Mouse (Mus musculus) MEL (cell line): Measurements from ENCODE around the gene Prpsap1. TPM values are rescaled to one million over a fixed set of nuclear protein-coding genes. Genes with fewer than 3 reads are reported as not detected.
A peak's percentile ranks its signal among the peaks of the same experiment; 100 is the strongest.

Source experiments
- DNase-seq: peaks from one replicate; pipeline ENCODE4 v3.0.0; 2011; ENCODE audit warnings: low read depth, low spot score
- H3K27ac ChIP-seq: 2 replicates; pipeline ENCODE4 v1.5.1; 2012; ENCODE audit warnings: low read depth, mild to moderate bottlenecking, control low read depth, low read length, moderate library complexity; ENCODE audit not compliant: control insufficient read depth
- H3K27me3 ChIP-seq, 2 experiments: fragments of 150-350 bp in 1 of 2; sonication (generic) in 1 of 2; 2 replicates each; pipeline ENCODE4 v1.6.1; 2012; ENCODE audit warnings: low read length in 2 of 2, mild to moderate bottlenecking in 2 of 2, improper control_type of control experiment in 1 of 2, moderate library complexity in 1 of 2; ENCODE audit not compliant: insufficient read depth in 2 of 2, control insufficient read depth in 1 of 2
- H3K36me3 ChIP-seq, 2 experiments: 2 replicates each; pipeline ENCODE4 v1.6.1; 2012 to 2014; ENCODE audit warnings: low read length in 2 of 2, improper control_type of control experiment in 1 of 2, inconsistent platforms in 1 of 2, mild to moderate bottlenecking in 1 of 2; ENCODE audit not compliant: insufficient read depth in 2 of 2, control insufficient read depth in 1 of 2
- H3K4me1 ChIP-seq, 2 experiments: fragments of 150-350 bp in 1 of 2; sonication (generic) in 1 of 2; 2 replicates each; pipeline ENCODE4 v1.6.1; 2012; ENCODE audit warnings: low read length in 2 of 2, improper control_type of control experiment in 1 of 2, mild to moderate bottlenecking in 1 of 2; ENCODE audit not compliant: insufficient read depth in 2 of 2, control insufficient read depth in 1 of 2
- H3K4me3 ChIP-seq, 2 experiments: fragments of 150-350 bp in 1 of 2; sonication (generic) in 1 of 2; 2 replicates each; pipeline ENCODE4 v1.5.1; 2012; ENCODE audit warnings: low read depth in 2 of 2, low read length in 2 of 2, mild to moderate bottlenecking in 2 of 2, moderate library complexity in 2 of 2, control low read depth in 1 of 2, improper control_type of control experiment in 1 of 2; ENCODE audit not compliant: control insufficient read depth in 1 of 2, insufficient read depth in 1 of 2
- H3K79me2 ChIP-seq: 2 replicates; pipeline ENCODE4 v1.6.1; 2012; ENCODE audit warnings: mild to moderate bottlenecking, low read length, moderate library complexity; ENCODE audit not compliant: control insufficient read depth, poor library complexity, insufficient read depth
- H3K9ac ChIP-seq: 2 replicates; pipeline ENCODE4 v1.6.1; 2012; ENCODE audit warnings: low read depth, mild to moderate bottlenecking, control low read depth, low read length, moderate library complexity; ENCODE audit not compliant: control insufficient read depth, poor library complexity, severe bottlenecking
- H3K9me3 ChIP-seq: fragments of 150-350 bp; sonication (generic); replicated peaks from 2 replicates; pipeline ENCODE4 v1.6.1; 2012; ENCODE audit warnings: mild to moderate bottlenecking, low read length, improper control_type of control experiment, moderate library complexity; ENCODE audit not compliant: insufficient read depth
- BHLHE40 ChIP-seq: IDR thresholded peaks from 2 replicates; pipeline ENCODE4 v1.6.1; 2012; ENCODE audit warnings: low read depth, mild to moderate bottlenecking, inconsistent platforms, low read length, improper control_type of control experiment, borderline replicate concordance
- CHD2 ChIP-seq: IDR thresholded peaks from 2 replicates; pipeline ENCODE4 v1.6.1; 2011; ENCODE audit warnings: low read length, improper control_type of control experiment
- CTCF ChIP-seq, 3 experiments: IDR thresholded peaks in 2 of 3; conservative IDR thresholded peaks in 1 of 3; 2 replicates each; pipeline ENCODE4 v1.5.1; 2011 to 2012; ENCODE audit warnings: low read length in 3 of 3, low read depth in 2 of 3, mild to moderate bottlenecking in 2 of 3, improper control_type of control experiment in 1 of 3, inconsistent platforms in 1 of 3, mixed read lengths in 1 of 3, moderate library complexity in 1 of 3; ENCODE audit not compliant: control insufficient read depth in 1 of 3, insufficient read depth in 1 of 3, poor library complexity in 1 of 3, severe bottlenecking in 1 of 3
- E2F4 ChIP-seq: IDR thresholded peaks from 2 replicates; pipeline ENCODE4 v1.6.1; 2011; ENCODE audit warnings: low read depth, low read length, improper control_type of control experiment, borderline replicate concordance
- ELF1 ChIP-seq: IDR thresholded peaks from 2 replicates; pipeline ENCODE4 v1.6.1; 2014; ENCODE audit warnings: low read depth, mild to moderate bottlenecking, inconsistent platforms, low read length, improper control_type of control experiment, moderate library complexity
- EP300 ChIP-seq, 2 experiments: IDR thresholded peaks; 2 replicates each; pipeline ENCODE4 v1.6.1; 2011; ENCODE audit warnings: improper control_type of control experiment in 2 of 2, low read length in 2 of 2, low read depth in 1 of 2, mild to moderate bottlenecking in 1 of 2
- GABPA ChIP-seq: IDR thresholded peaks from 2 replicates; pipeline ENCODE4 v1.6.1; 2012; ENCODE audit warnings: low read depth, mild to moderate bottlenecking, inconsistent platforms, low read length, improper control_type of control experiment, moderate library complexity
- GATA1 ChIP-seq: IDR thresholded peaks from 2 replicates; pipeline ENCODE4 v1.6.1; 2011; ENCODE audit warnings: low read depth, low read length, improper control_type of control experiment
- JUND ChIP-seq: IDR thresholded peaks from 2 replicates; pipeline ENCODE4 v1.6.1; 2011; ENCODE audit warnings: low read depth, mild to moderate bottlenecking, improper control_type of control experiment, low read length
- KAT2A ChIP-seq: conservative IDR thresholded peaks from 2 replicates; pipeline ENCODE4 v1.6.1; 2012; ENCODE audit warnings: low read depth, low read length, improper control_type of control experiment, inconsistent platforms
- MAFK ChIP-seq: IDR thresholded peaks from 2 replicates; pipeline ENCODE4 v1.6.1; 2011; ENCODE audit warnings: low read depth, mild to moderate bottlenecking, low read length, improper control_type of control experiment, borderline replicate concordance
- MAX ChIP-seq: IDR thresholded peaks from 2 replicates; pipeline ENCODE4 v1.6.1; 2011; ENCODE audit warnings: low read length, improper control_type of control experiment
- MAZ ChIP-seq: IDR thresholded peaks from 2 replicates; pipeline ENCODE4 v1.6.1; 2012; ENCODE audit warnings: low read depth, mild to moderate bottlenecking, inconsistent platforms, low read length, improper control_type of control experiment
- MEF2A ChIP-seq: IDR thresholded peaks from 2 replicates; pipeline ENCODE4 v1.6.1; 2014; ENCODE audit warnings: low read depth, mild to moderate bottlenecking, inconsistent platforms, low read length, improper control_type of control experiment; ENCODE audit not compliant: poor library complexity, insufficient replicate concordance, severe bottlenecking; ENCODE audit errors: extremely low read depth
- MXI1 ChIP-seq: IDR thresholded peaks from 2 replicates; pipeline ENCODE4 v1.6.1; 2011; ENCODE audit warnings: mild to moderate bottlenecking, low read depth, low read length, improper control_type of control experiment
- MYB ChIP-seq: IDR thresholded peaks from 2 replicates; pipeline ENCODE4 v1.6.1; 2011; ENCODE audit warnings: mild to moderate bottlenecking, low read depth, low read length, improper control_type of control experiment
- NELFE ChIP-seq: IDR thresholded peaks from 2 replicates; pipeline ENCODE4 v1.6.1; 2011; ENCODE audit warnings: low read depth, low read length, improper control_type of control experiment
- NRF1 ChIP-seq: IDR thresholded peaks from 2 replicates; pipeline ENCODE4 v1.6.1; 2014; ENCODE audit warnings: low read depth, mild to moderate bottlenecking, inconsistent platforms, low read length, improper control_type of control experiment, moderate library complexity; ENCODE audit not compliant: poor library complexity, insufficient read depth, severe bottlenecking
- POLR2A ChIP-seq, 2 experiments: IDR thresholded peaks; 2 replicates each; pipeline ENCODE4 v1.6.1; 2011 to 2012; ENCODE audit warnings: low read length in 2 of 2, mild to moderate bottlenecking in 2 of 2, control low read depth in 1 of 2, improper control_type of control experiment in 1 of 2, low read depth in 1 of 2, moderate library complexity in 1 of 2; ENCODE audit not compliant: control insufficient read depth in 1 of 2, insufficient read depth in 1 of 2, poor library complexity in 1 of 2
- POLR2AphosphoS2 ChIP-seq: IDR thresholded peaks from 2 replicates; pipeline ENCODE4 v1.6.1; 2011; ENCODE audit warnings: low read length, improper control_type of control experiment
- POLR2AphosphoS5 ChIP-seq: IDR thresholded peaks from 2 replicates; pipeline ENCODE4 v1.6.1; 2012; ENCODE audit warnings: low read depth, borderline replicate concordance, mild to moderate bottlenecking, inconsistent platforms, low read length, moderate library complexity, mixed read lengths
- RAD21 ChIP-seq: IDR thresholded peaks from 2 replicates; pipeline ENCODE4 v1.6.1; 2011; ENCODE audit warnings: mild to moderate bottlenecking, low read depth, low read length, improper control_type of control experiment
- SIN3A ChIP-seq: IDR thresholded peaks from 2 replicates; pipeline ENCODE4 v1.6.1; 2012; ENCODE audit warnings: low read length, improper control_type of control experiment, inconsistent platforms
- SMC3 ChIP-seq: IDR thresholded peaks from 2 replicates; pipeline ENCODE4 v1.6.1; 2011; ENCODE audit warnings: low read depth, low read length, improper control_type of control experiment
- TAL1 ChIP-seq: IDR thresholded peaks from 2 replicates; pipeline ENCODE4 v1.6.1; 2012; ENCODE audit warnings: mild to moderate bottlenecking, inconsistent platforms, low read length, moderate library complexity, mixed read lengths
- TBP ChIP-seq: IDR thresholded peaks from 2 replicates; pipeline ENCODE4 v1.8.0; 2011; ENCODE audit warnings: low read depth, low read length, improper control_type of control experiment
- TCF12 ChIP-seq: IDR thresholded peaks from 2 replicates; pipeline ENCODE4 v1.6.1; 2014; ENCODE audit warnings: low read depth, mild to moderate bottlenecking, inconsistent platforms, low read length, improper control_type of control experiment, moderate library complexity
- UBTF ChIP-seq: IDR thresholded peaks from 2 replicates; pipeline ENCODE4 v1.6.1; 2012; ENCODE audit warnings: low read depth, mild to moderate bottlenecking, inconsistent platforms, low read length, improper control_type of control experiment, moderate library complexity, borderline replicate concordance; ENCODE audit not compliant: insufficient read depth
- USF1 ChIP-seq: IDR thresholded peaks from 2 replicates; pipeline ENCODE4 v1.6.1; 2014; ENCODE audit warnings: low read depth, mild to moderate bottlenecking, inconsistent platforms, low read length, improper control_type of control experiment, moderate library complexity
- USF2 ChIP-seq, 2 experiments: IDR thresholded peaks; 2 replicates each; pipeline ENCODE4 v1.6.1; 2011 to 2012; ENCODE audit warnings: improper control_type of control experiment in 2 of 2, low read length in 2 of 2, borderline replicate concordance in 1 of 2, inconsistent platforms in 1 of 2, low read depth in 1 of 2, mild to moderate bottlenecking in 1 of 2; ENCODE audit not compliant: insufficient read depth in 1 of 2
- ZC3H11A ChIP-seq: IDR thresholded peaks from 2 replicates; pipeline ENCODE4 v1.6.1; 2012; ENCODE audit warnings: low read depth, mild to moderate bottlenecking, inconsistent platforms, low read length, improper control_type of control experiment
- ZKSCAN1 ChIP-seq: IDR thresholded peaks from 2 replicates; pipeline ENCODE4 v1.6.1; 2012; ENCODE audit warnings: low read depth, mild to moderate bottlenecking, inconsistent platforms, low read length, improper control_type of control experiment, moderate library complexity
- ZMIZ1 ChIP-seq: IDR thresholded peaks from 2 replicates; pipeline ENCODE4 v1.6.1; 2012; ENCODE audit warnings: low read depth, mild to moderate bottlenecking, inconsistent platforms, low read length, improper control_type of control experiment, moderate library complexity
- ZNF384 ChIP-seq: IDR thresholded peaks from 2 replicates; pipeline ENCODE4 v1.6.1; 2012; ENCODE audit warnings: low read depth, mild to moderate bottlenecking, inconsistent platforms, low read length, improper control_type of control experiment
- polyA plus RNA-seq, 2 experiments: library from polyadenylated mRNA; stranded (reverse) in 1 of 2; unstranded in 1 of 2; fragments of >175 nt in 1 of 2; fragments of >200 nt in 1 of 2; gene quantifications; 2 replicates each; pipeline versions ENCODE4 v1.2.1 to v1.2.4; 2012; ENCODE audit warnings: low replicate concordance in 2 of 2, low read depth in 1 of 2; ENCODE audit not compliant: insufficient read length in 2 of 2, insufficient read depth in 1 of 2, missing spikeins in 1 of 2
- total RNA-seq: library from RNA; depleted of rRNA; stranded (reverse); fragments of 300-350 nt; gene quantifications from 2 replicates; pipeline ENCODE4 v1.2.3, GENCODE M21; 2012

Gene Prpsap1
- total and polyA plus RNA-seq, 3 experiments: 112 to 155 TPM; not detected in 1

DNA sequence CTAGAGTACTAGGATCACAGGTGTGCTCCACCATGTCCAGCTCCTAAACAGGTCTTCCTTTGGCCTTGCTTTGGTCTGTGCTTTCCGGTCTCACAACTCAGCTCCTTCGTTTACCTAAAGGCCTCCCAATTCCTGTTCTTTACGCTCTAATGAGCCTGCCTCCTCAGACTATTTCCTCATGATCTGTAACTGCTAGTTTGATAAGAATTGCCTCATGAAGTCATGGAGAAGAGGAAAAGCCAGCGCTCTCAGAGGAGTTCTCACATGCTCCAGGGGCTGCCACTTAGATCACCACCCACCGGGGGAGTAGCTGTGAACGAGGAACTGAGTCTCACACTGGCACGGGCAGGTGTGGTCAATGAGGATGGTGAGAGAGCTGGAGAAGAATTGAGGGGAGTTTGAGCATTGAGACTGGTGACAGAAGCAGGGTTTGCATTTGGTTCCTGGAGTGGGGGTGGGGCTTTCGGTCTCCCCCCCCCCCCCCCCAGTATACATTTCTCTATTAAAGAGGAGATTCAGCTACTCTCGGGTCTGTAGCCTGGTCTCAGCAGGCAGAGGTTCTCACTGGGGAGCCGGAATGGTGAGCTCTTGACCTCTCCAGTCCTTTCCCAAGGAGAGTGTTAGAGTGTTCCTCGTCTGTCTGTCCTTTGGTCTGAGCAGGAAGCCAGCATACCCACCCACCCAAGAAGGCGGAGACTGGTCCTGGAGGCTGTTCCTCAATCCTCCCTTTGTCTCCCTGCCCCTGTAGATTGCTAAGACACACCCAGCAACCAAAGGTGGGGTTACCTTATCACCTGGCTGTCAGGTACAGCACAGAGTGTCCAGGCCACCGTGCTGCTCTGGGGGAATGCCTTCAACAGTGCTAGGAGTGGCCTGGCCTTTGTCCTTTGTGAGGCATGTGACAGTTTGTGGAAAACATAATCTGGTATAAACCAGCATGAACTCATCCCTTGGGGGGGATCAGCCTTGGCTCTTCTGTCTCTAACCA is 64.8 kb downstream of the Prpsap1 start:
- H3K27me3 ChIP-seq: no peaks in the 10 kb centered on the region
- H3K79me2 ChIP-seq: no peaks in the 10 kb centered on the region
- peak overlapping the region; percentile 16 to 34 for H3K4me3 ChIP-seq
- H3K4me1 ChIP-seq: peaks cover 22 to 50% of the 10 kb centered on the region in 2 experiments
- peak overlapping the region; percentile 46 for H3K9ac ChIP-seq
- peaks cover 0 to 43% of the 10 kb centered on the region in 2 experiments; a peak in 2 of 4 replicates for H3K36me3 ChIP-seq
- H3K27ac ChIP-seq: peak overlapping the region; percentile 62
- H3K9me3 ChIP-seq: no peaks in the 10 kb centered on the region
- DNase-seq: peak; percentile 65
- TF ChIP-seq NELFE (0 out of 2 replicates have a peak, but pooled peaks have one; percentile 36), RAD21 (no peak), TCF12 (no peak), CTCF (IDR thresholded peaks at IDR 0.05 in 2 of 3, conservative IDR thresholded peaks at IDR 0.05 in 1 of 3; ENCODE audit: control insufficient read depth in 1 of 3, insufficient read depth in 1 of 3, low read depth in 2 of 3, low read length in 3 of 3, poor library complexity in 1 of 3, severe bottlenecking in 1 of 3) (no peak), ZNF384 (no peak), UBTF (no peak), SIN3A (peak; percentile 49; the same call in 1 of the 2 replicates), MAFK (no peak), MAX (peak; percentile 60), NRF1 (no peak), USF2 (IDR thresholded peaks at IDR 0.05; ENCODE audit: borderline replicate concordance in 1 of 2, insufficient read depth in 1 of 2, low read depth in 1 of 2, low read length in 2 of 2) (0 out of 4 replicates have a peak, but pooled peaks of 1 of the 2 experiments have one; percentile 13), BHLHE40 (peak; percentile 39), ZMIZ1 (peak; percentile 23; the same call in 1 of the 2 replicates), ZKSCAN1 (no peak), MYB (no peak), ELF1 (0 out of 2 replicates have a peak, but pooled peaks have one; percentile 17), CHD2 (no peak), USF1 (no peak), ZC3H11A (no peak), MEF2A (no peak), KAT2A (no peak), E2F4 (no peak), TBP (0 out of 2 replicates have a peak, but pooled peaks have one; percentile 29), JUND (no peak), MXI1 (peak; percentile 64), POLR2AphosphoS5 (no peak), SMC3 (no peak), GATA1 (no peak; the same call in 1 of the 2 replicates), MAZ (peak; percentile 39; the same call in 1 of the 2 replicates), POLR2A (IDR thresholded peaks at IDR 0.05; ENCODE audit: control insufficient read depth in 1 of 2, insufficient read depth in 1 of 2, low read depth in 1 of 2, low read length in 2 of 2, poor library complexity in 1 of 2) (peak; percentile 21 to 48; a peak in 2 of 4 replicates), POLR2AphosphoS2 (no peak), TAL1 (peak; percentile 25; the same call in 1 of the 2 replicates), GABPA (no peak), EP300 (IDR thresholded peaks at IDR 0.05; ENCODE audit: low read depth in 1 of 2, low read length in 2 of 2) (peak; percentile 36 to 63; a peak in 3 of 4 replicates)
